Mouse (Mus musculus) kidney, adult 2 months (tissue): ENCODE measurements around the gene Gimap8.

Source experiments
- CTCF ChIP-seq: fragments of 200-500 bp; conservative IDR thresholded peaks from 2 replicates; pipeline ENCODE4 v1.5.1; 2011; ENCODE audit warnings: low read depth, mild to moderate bottlenecking, control low read depth, low read length, moderate library complexity, mixed read lengths; ENCODE audit not compliant: insufficient read depth, insufficient read length
- POLR2A ChIP-seq: fragments of 200-500 bp; IDR thresholded peaks from one replicate; pipeline ENCODE4 v1.6.1; 2011; ENCODE audit warnings: low read depth, low read length, control low read depth

DNA sequence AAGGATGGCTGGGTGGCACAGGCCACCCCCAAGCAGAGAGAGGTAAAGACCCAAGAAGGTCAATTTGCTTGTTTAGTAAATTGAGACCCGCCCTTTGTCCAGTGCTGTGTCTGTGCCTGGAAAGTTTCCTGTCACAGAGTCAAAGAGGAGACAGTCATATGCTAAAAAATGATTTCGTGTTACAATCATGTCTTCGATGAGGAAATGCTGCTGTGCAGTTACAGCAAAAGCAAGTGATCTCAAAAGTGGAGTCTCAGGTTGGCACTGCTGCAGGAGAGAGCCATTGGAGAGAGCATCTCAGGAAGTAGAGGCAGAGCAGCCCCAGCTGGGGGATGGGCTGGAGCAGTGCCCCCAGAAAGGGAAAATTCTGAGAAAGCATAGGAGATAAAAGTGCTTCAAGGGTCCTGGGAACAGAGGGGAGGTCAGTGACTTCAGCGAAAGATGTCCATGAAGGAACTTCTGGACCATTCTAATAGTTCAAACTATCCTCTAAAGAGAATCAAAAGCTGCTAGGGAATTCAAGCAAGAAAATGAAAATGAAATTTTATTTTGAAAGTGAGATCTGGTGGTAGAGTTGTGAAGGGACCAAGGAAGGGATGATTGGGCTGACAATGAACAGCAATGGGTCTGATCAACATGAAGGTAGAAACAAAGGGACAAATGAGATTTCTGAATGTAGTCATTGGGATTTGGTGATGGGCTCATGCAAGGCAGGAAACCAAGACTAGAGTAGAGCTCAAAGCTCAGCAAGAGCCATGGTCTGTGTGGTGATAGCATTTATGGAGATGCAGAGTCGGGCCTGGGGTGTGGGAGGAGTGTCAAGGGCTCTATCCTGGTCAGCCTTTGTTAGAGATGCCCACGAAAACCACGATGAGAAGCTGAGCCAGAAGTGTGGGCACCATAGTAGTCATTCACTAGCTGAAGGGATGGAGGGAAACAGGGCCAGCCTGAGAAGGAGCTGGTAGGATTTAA is 38.9 kb downstream of the Gimap8 start:
- TF ChIP-seq CTCF: no peak
- TF ChIP-seq POLR2A: no peak
